Mouse (Mus musculus) ES-E14 (cell line): ENCODE data around the gene Wdr6. TPM values are rescaled to one million over a fixed set of nuclear protein-coding genes. Genes with fewer than 3 reads are reported as not detected.

Experiments used
- DNase-seq: peaks from one replicate; pipeline ENCODE4 v3.0.0-alpha.2; 2013; ENCODE audit warnings: low read depth, low spot score
- H3K27ac ChIP-seq: 2 replicates; pipeline ENCODE4 v1.5.1; 2012; ENCODE audit warnings: low read depth, mild to moderate bottlenecking, low read length, moderate library complexity, mixed read lengths; ENCODE audit not compliant: poor library complexity, insufficient read depth, severe bottlenecking
- H3K36me3 ChIP-seq: 2 replicates; pipeline ENCODE4 v1.6.1; 2012; ENCODE audit warnings: mild to moderate bottlenecking, low read length, moderate library complexity, mixed read lengths; ENCODE audit not compliant: control insufficient read depth, poor library complexity, insufficient read depth, severe bottlenecking
- H3K4me1 ChIP-seq, 2 experiments: fragments of 150-350 bp in 1 of 2; sonication (generic) in 1 of 2; 2 replicates each; pipeline ENCODE4 v1.6.1; 2012; ENCODE audit warnings: low read length in 2 of 2, mild to moderate bottlenecking in 1 of 2, mixed read lengths in 1 of 2; ENCODE audit not compliant: control insufficient read depth in 2 of 2, insufficient read depth in 2 of 2, poor library complexity in 1 of 2
- H3K4me3 ChIP-seq, 2 experiments: fragments of 150-350 bp in 1 of 2; sonication (generic) in 1 of 2; 2 replicates each; pipeline ENCODE4 v1.5.1; 2012; ENCODE audit warnings: low read length in 2 of 2, low read depth in 1 of 2, mild to moderate bottlenecking in 1 of 2, mixed read lengths in 1 of 2; ENCODE audit not compliant: insufficient read depth in 1 of 2, poor library complexity in 1 of 2, severe bottlenecking in 1 of 2
- H3K9ac ChIP-seq: 2 replicates; pipeline ENCODE4 v1.6.1; 2012; ENCODE audit warnings: low read depth, mild to moderate bottlenecking, low read length, mixed read lengths; ENCODE audit not compliant: poor library complexity, insufficient read depth, severe bottlenecking
- H3K9me3 ChIP-seq: fragments of 150-350 bp; sonication (generic); 2 replicates; pipeline ENCODE4 v1.6.1; 2012; ENCODE audit warnings: low read depth, mild to moderate bottlenecking, low read length; ENCODE audit not compliant: control insufficient read depth, insufficient read depth
- CHD2 ChIP-seq: IDR thresholded peaks from 2 replicates; pipeline ENCODE4 v1.6.1; 2014; ENCODE audit warnings: mild to moderate bottlenecking, low read depth, low read length, inconsistent platforms
- HCFC1 ChIP-seq: IDR thresholded peaks from 2 replicates; pipeline ENCODE4 v1.6.1; 2012; ENCODE audit warnings: low read length, inconsistent platforms, borderline replicate concordance; ENCODE audit not compliant: insufficient read depth
- MAFK ChIP-seq: IDR thresholded peaks from 2 replicates; pipeline ENCODE4 v1.6.1; 2014; ENCODE audit warnings: mild to moderate bottlenecking, low read depth, low read length, inconsistent platforms; ENCODE audit not compliant: insufficient read depth
- ZC3H11A ChIP-seq: IDR thresholded peaks from 2 replicates; pipeline ENCODE4 v1.6.1; 2012; ENCODE audit warnings: low read depth, mild to moderate bottlenecking, inconsistent platforms, low read length, borderline replicate concordance
- ZNF384 ChIP-seq: IDR thresholded peaks from 2 replicates; pipeline ENCODE4 v1.6.1; 2012; ENCODE audit warnings: low read depth, low read length, inconsistent platforms
- in situ Hi-C, 2 experiments: fragments of 600-800 bp; cut with MboI; formaldehyde crosslinking; loops; one replicate each; pipeline ENCODE4 v1.15.1; 2025; ENCODE audit warnings: low sequenced_read_pairs in 2 of 2, inconsistent platforms in 1 of 2; ENCODE audit not compliant: unreplicated experiment in 2 of 2
- total RNA-seq: library from RNA; depleted of rRNA; stranded (reverse); fragments of 300-350 nt; gene quantifications from 2 replicates; pipeline ENCODE4 v1.2.3, GENCODE M21; 2012; rRNA removed

The Wdr6 gene
- total RNA-seq, 1 experiment = 78.8 TPM

DNA sequence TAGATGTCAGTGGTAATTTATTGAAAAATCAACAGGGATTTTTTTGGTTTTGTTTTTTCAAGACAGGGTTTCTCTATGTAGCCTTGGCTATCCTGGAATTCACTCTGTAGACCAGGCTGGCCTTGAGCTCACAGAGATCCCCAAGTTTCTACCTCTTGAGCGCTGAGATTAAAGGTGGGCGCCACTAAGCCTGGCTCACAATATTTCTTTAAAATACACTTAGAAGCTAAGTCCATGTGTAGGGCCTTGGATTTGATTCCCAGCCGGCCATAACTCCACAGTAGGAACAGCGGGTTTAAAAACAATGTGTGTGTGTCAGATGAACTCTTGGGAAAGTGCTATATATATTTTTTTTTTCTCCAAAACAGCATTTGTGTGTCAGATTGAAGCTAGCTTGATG is 55.2 kb downstream of the Wdr6 start:
- in situ Hi-C loops = no loop called here
- Histone ChIP-seq H3K4me3 (no peak overlapping the region), H3K27ac (no peak overlapping the region), H3K9ac (no peak overlapping the region), H3K36me3 (no peaks in the 10 kb centered on the region; the same call in 1 of the 2 replicates), H3K9me3 (no peaks in the 10 kb centered on the region), H3K4me1 (peaks cover 0 to 5% of the 10 kb centered on the region in 2 experiments; a peak in 1 of 4 replicates)
- no peak for DNase-seq
- TF ChIP-seq HCFC1 (no peak), ZC3H11A (no peak), MAFK (no peak), ZNF384 (no peak), CHD2 (no peak)

Other genes starting within 250 kb of the Wdr6 start
- gene Gpx1, start 239.8 kb downstream of the Wdr6 start, total RNA-seq = 797 and 939 TPM in 2 replicates
- 64.2 and 69.1 TPM in 2 replicates for gene Usp4, start 230.9 kb downstream of the Wdr6 start, total RNA-seq
- gene 1700102P08Rik, start 185.9 kb downstream of the Wdr6 start, total RNA-seq = 1.3 and 1.5 TPM in 2 replicates
- gene Ccdc36, start 150.3 kb downstream of the Wdr6 start, total RNA-seq = 1.4 and 1.7 TPM in 2 replicates
- gene BC048562, start 142.3 kb downstream of the Wdr6 start, total RNA-seq = not detected in 2 replicates
- 16.7 and 18.6 TPM in 2 replicates for gene Ccdc71, start 118.2 kb downstream of the Wdr6 start, total RNA-seq
- gene Klhdc8b, start 117.2 kb downstream of the Wdr6 start, total RNA-seq = 6.6 and 6.7 TPM in 2 replicates
- gene Lamb2, start 99.0 kb downstream of the Wdr6 start, total RNA-seq = 50.6 and 54.5 TPM in 2 replicates
- gene Usp19, start 88.1 kb downstream of the Wdr6 start, total RNA-seq = 92.1 and 126 TPM in 2 replicates
- 393 and 450 TPM in 2 replicates for gene Qars, start 71.0 kb downstream of the Wdr6 start, total RNA-seq
- 145 and 152 TPM in 2 replicates for gene Qrich1, start 61.9 kb downstream of the Wdr6 start, total RNA-seq
- gene Impdh2, start 18.5 kb downstream of the Wdr6 start, total RNA-seq = 344 and 404 TPM in 2 replicates
- gene Ndufaf3, start 11.3 kb downstream of the Wdr6 start, total RNA-seq = 36.6 and 57.3 TPM in 2 replicates
- gene Dalrd3, start 8.9 kb downstream of the Wdr6 start, total RNA-seq = 112 and 209 TPM in 2 replicates
- gene P4htm, start 18.9 kb upstream of the Wdr6 start, total RNA-seq = 13.7 and 18.1 TPM in 2 replicates
- 98.7 and 128 TPM in 2 replicates for gene Arih2, start 70.6 kb upstream of the Wdr6 start, total RNA-seq
- 42.0 and 59.4 TPM in 2 replicates for gene Slc25a20, start 83.3 kb upstream of the Wdr6 start, total RNA-seq
- 12.0 and 18.2 TPM in 2 replicates for gene Prkar2a, start 110.6 kb upstream of the Wdr6 start, total RNA-seq
- gene Ip6k2, start 205.1 kb upstream of the Wdr6 start, total RNA-seq = 23.0 and 24.4 TPM in 2 replicates
- 17.4 and 20.2 TPM in 2 replicates for gene Nckipsd, start 229.6 kb upstream of the Wdr6 start, total RNA-seq
- 4.3 and 14.6 TPM in 2 replicates for gene Celsr3, start 247.6 kb upstream of the Wdr6 start, total RNA-seq